Mouse (Mus musculus) liver, embryonic 14.5 days (tissue): ENCODE measurements around the gene Jtb. TPM values are rescaled to one million over a fixed set of nuclear protein-coding genes. Genes with fewer than 3 reads are reported as not detected.
A peak's percentile ranks its signal among the peaks of the same experiment; 100 is the strongest.

Source experiments
- ATAC-seq: fragments of 200-750 bp; cut with Nextera tagmentation; 2 replicates; pipeline ENCODE4 v1.8.0; 2017; ENCODE audit warnings: moderate number of reproducible peaks, mild to moderate bottlenecking, moderate library complexity; ENCODE audit not compliant: insufficient read depth
- DNase-seq, 3 experiments: peaks; one replicate each; pipeline ENCODE4 v3.0.0-alpha.2; 2012 to 2013; ENCODE audit warnings: low read depth in 3 of 3, low spot score in 3 of 3
- H3K27ac ChIP-seq: fragments of 300-500 bp; sonication (generic); 2 replicates; pipeline ENCODE4 v1.5.1; 2014; ENCODE audit warnings: moderate library complexity, mild to moderate bottlenecking, control low read depth, inconsistent platforms
- H3K27me3 ChIP-seq: fragments of 300-500 bp; sonication (generic); 2 replicates; pipeline ENCODE4 v1.6.1; 2014; ENCODE audit warnings: mild to moderate bottlenecking, low read length, moderate library complexity; ENCODE audit not compliant: control insufficient read depth, insufficient read depth
- H3K36me3 ChIP-seq: fragments of 300-500 bp; sonication (generic); replicated peaks from 2 replicates; pipeline ENCODE4 v1.6.1; 2014; ENCODE audit warnings: low read depth; ENCODE audit not compliant: control insufficient read depth, insufficient read depth
- H3K4me1 ChIP-seq, 2 experiments: fragments of 200-500 bp in 1 of 2; fragments of 300-500 bp in 1 of 2; sonication (generic) in 1 of 2; replicated peaks; 2 replicates each; pipeline ENCODE4 v1.6.1; 2012 to 2014; ENCODE audit warnings: antibody characterized with exemption in 1 of 2, inconsistent platforms in 1 of 2, low read length in 1 of 2; ENCODE audit not compliant: control insufficient read depth in 2 of 2, insufficient read depth in 2 of 2
- H3K4me2 ChIP-seq: fragments of 300-500 bp; sonication (generic); 2 replicates; pipeline ENCODE4 v1.6.1; 2014; ENCODE audit warnings: low read depth, mild to moderate bottlenecking, control low read depth, moderate library complexity
- H3K4me3 ChIP-seq, 2 experiments: fragments of 200-500 bp in 1 of 2; fragments of 300-500 bp in 1 of 2; sonication (generic) in 1 of 2; 2 replicates each; pipeline ENCODE4 v1.5.1; 2012 to 2014; ENCODE audit warnings: low read depth in 2 of 2, low read length in 2 of 2, mild to moderate bottlenecking in 2 of 2, control low read depth in 1 of 2, inconsistent platforms in 1 of 2, moderate library complexity in 1 of 2; ENCODE audit not compliant: insufficient read depth in 1 of 2
- H3K9ac ChIP-seq: fragments of 300-500 bp; sonication (generic); replicated peaks from 2 replicates; pipeline ENCODE4 v1.6.1; 2014; ENCODE audit warnings: mild to moderate bottlenecking, control low read depth, moderate library complexity
- H3K9me3 ChIP-seq: fragments of 300-500 bp; sonication (generic); 2 replicates; pipeline ENCODE4 v1.6.1; 2016; ENCODE audit warnings: low read length, mixed read lengths; ENCODE audit not compliant: control insufficient read depth
- CTCF ChIP-seq: IDR thresholded peaks from 2 replicates; pipeline ENCODE4 v1.5.1; 2016; ENCODE audit warnings: antibody characterized with exemption, low read depth, control low read depth
- EP300 ChIP-seq: IDR thresholded peaks from 2 replicates; pipeline ENCODE4 v1.6.1; 2016; ENCODE audit warnings: antibody characterized with exemption, low read depth
- WGBS: fragments of 180-500 bp; shearing (Covaris S2); extraction: QIAGEN DNeasy Blood & Tissue Kit; methylation state at CpG from one replicate; pipeline ENCODE4 v1.1.7; 2014; ENCODE audit not compliant: insufficient replicate concordance; 5-methylcytosine and 5-hydroxymethylcytosine counted together
- polyA plus RNA-seq, 2 experiments: library from polyadenylated mRNA; depleted of rRNA in 1 of 2; stranded (reverse) in 1 of 2; unstranded in 1 of 2; fragments of >200 nt; fragmentation: Nextera tagmentation in 1 of 2; extraction: Ambion mirVana in 1 of 2; gene quantifications; 2 replicates each; pipeline versions ENCODE4 v1.2.1 to v1.2.3; 2012 to 2014

Gene Jtb
- polyA plus RNA-seq, 2 experiments, result 21.2 to 48.8 TPM

DNA sequence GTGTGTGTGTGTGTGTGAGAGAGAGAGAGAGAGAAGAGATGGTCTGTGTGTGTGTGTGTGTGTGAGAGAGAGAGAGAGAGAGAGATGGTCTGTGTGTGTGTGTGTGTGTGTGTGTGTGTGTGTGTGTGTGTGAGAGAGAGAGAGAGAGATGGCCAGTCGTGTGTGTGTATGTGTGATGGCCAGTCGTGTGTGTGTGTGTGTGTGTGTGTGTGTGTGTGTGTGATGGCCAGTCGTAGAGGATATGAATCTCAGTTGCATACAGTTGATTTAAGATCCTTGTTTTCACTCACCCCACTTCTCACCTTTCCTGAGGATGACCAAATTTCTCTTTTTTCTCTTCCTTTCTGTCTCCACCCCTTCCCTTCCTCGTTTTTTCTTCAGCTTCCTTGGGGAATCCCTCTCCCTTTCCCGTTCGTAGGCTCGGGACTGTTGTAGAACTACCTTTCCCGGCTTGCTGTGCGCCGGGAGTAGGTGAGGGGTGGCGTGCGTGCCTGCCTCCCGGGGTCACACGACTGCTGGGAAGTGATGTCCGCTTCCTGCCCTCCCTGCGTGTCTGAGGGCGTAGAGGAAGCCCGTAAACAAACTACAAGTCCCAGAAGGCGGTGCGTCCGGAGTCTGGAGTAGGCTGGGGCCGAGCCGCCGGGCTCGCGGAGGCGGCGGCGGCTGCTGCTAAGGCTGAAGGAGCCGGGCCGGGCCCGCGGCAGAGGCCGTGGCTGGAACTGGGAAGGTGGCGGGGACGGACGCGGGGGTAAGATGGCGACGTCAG is 22.4 kb downstream of the Jtb start, which contains the start of gene Crtc2:
Gene Crtc2 (plus strand): TSS at position 511 of the 766 bp plus-strand sequence.
- TF ChIP-seq EP300 (no peak), CTCF (no peak)
- peak within 1 kb of the TSS; percentile 86 for H3K9ac ChIP-seq
- H3K9me3 ChIP-seq, result no peaks in the 10 kb centered on the region
- peak within 1 kb of the TSS; percentile 89 to 98 for H3K4me3 ChIP-seq
- peak within 1 kb of the TSS; percentile 64 for H3K27ac ChIP-seq
- under 1% methylated on average over 40 of the region's 40 CpGs for WGBS
- peak; percentile 99 for ATAC-seq
- H3K4me2 ChIP-seq, result peak within 1 kb of the TSS; percentile 82
- peak; percentile 91 to 93 (median 93) for DNase-seq
- H3K36me3 ChIP-seq, result peaks cover 2% of the 10 kb centered on the region
- peaks cover 5 to 7% of the 10 kb centered on the region in 2 experiments; a peak in 3 of 4 replicates for H3K4me1 ChIP-seq
- H3K27me3 ChIP-seq, result no peaks in the 10 kb centered on the region

DNA sequence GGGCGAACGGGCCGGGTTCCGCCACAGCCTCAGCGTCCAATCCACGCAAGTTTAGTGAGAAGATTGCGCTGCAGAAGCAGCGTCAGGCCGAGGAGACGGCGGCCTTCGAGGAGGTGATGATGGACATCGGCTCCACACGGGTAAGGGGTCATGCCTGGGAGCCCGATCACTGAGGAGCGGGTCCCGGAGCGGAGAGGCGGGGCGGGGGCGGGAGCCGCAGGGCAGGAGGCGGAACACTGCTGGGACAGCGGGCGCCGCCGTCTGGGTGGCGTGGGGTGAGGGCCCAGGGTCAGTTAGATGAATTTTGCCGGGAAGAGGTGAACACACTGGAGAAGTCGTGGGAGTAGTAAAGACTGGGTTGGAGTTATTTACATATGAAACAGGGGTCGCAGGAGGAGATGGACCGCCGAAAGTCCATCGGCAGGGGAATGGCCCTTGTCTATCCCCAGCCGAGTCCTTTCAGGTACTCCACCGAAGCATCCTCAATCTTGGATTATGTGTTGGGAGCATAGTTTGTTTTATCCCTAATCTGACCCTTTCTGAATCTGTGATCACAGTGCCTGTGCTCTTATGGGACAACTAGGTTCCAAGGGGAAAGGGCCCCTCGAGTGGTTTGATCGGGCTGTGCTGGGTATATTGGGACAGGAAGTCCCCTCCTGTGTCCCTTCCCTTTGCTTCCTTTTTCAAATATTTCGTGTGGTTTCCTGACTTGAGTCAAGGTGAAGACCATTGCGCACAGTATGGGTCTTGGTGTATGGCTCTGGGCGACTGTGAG is 23.2 kb downstream of the Jtb start:
- under 1% methylated on average over 41 of the region's 41 CpGs for WGBS
- Histone ChIP-seq H3K36me3 (peaks cover 6% of the 10 kb centered on the region), H3K4me3 (peak overlapping the region; percentile 89 to 98), H3K9ac (peak overlapping the region; percentile 86), H3K27me3 (no peaks in the 10 kb centered on the region), H3K4me2 (peak overlapping the region; percentile 82), H3K27ac (peak overlapping the region; percentile 64), H3K4me1 (peaks cover 5 to 7% of the 10 kb centered on the region in 2 experiments; a peak in 3 of 4 replicates), H3K9me3 (no peaks in the 10 kb centered on the region)
- ATAC-seq, result peak; percentile 67
- TF ChIP-seq CTCF (no peak), EP300 (no peak)
- peak in 1 of 3 experiments; percentile 13 for DNase-seq

DNA sequence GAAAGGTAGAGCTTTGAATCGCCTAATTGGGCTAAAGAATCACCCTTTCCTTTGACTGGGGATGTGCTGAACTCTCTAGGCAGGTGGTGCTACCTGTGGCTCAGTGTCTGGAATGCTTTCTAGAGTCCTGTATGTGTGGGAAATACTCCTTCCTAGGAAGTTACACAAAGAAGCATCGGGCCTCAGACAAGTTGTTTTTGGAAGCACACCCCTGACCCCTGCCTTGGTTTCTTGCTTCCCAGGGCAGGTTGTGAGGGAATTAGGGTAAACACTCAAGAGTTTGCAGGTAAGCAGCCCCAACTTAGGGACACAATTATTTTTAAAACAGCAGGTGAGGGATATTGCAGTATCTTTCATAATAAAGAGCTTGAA is 23.8 kb downstream of the Jtb start:
- 4% methylated on average over 2 of the region's 2 CpGs for WGBS
- TF ChIP-seq CTCF (no peak), EP300 (no peak)
- no peaks in the 10 kb centered on the region for H3K9me3 ChIP-seq

DNA sequence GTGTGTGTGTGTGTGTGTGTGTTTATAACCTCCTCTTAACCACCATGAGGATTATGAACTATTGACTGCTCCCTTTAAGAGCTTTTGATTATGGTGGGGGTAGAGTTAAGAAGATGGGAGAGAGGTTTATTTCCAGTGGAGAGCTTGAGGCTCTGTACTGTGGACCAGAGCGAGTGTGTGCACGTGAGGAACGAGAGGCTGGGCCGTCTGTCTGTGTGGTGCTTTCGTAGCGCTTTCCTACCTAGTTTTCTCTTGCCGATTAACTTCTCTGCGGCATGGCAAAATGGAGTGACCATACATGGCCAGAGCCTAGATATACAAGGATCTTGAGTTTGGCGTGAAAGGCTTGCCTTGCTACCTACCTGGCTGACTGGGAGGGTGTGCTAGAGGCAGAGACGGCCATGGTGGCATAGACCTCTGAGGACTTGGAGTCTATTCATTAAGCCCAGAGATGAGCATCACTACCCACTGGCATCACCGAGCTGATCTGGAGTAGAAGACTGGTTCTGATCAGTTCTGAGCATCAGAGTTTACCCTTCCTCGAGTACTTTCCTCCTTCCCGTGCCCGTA is 24.5 kb downstream of the Jtb start:
- peaks cover 13% of the 10 kb centered on the region for H3K36me3 ChIP-seq
- 89% methylated on average over 14 of the region's 14 CpGs for WGBS
- no peak overlapping the region for H3K4me3 ChIP-seq
- DNase-seq, result no peak
- no peak overlapping the region for H3K27ac ChIP-seq
- H3K4me1 ChIP-seq, result peaks cover 5 to 7% of the 10 kb centered on the region in 2 experiments; a peak in 3 of 4 replicates
- no peaks in the 10 kb centered on the region for H3K9me3 ChIP-seq
- ATAC-seq, result no peak
- no peak for TF ChIP-seq EP300
- TF ChIP-seq CTCF, result no peak
- H3K9ac ChIP-seq, result no peak overlapping the region
- no peaks in the 10 kb centered on the region for H3K27me3 ChIP-seq
- no peak overlapping the region for H3K4me2 ChIP-seq

More for the DNA sequence above, 23.8 kb downstream of the Jtb start:
- peaks cover 12% of the 10 kb centered on the region for H3K36me3 ChIP-seq
- peak overlapping the region; percentile 89 to 98 for H3K4me3 ChIP-seq
- no peak overlapping the region; the same call in 1 of the 2 replicates for H3K27ac ChIP-seq
- no peak for ATAC-seq
- H3K9ac ChIP-seq, result peak overlapping the region; percentile 86
- H3K4me2 ChIP-seq, result peak overlapping the region; percentile 82
- peaks cover 5 to 7% of the 10 kb centered on the region in 2 experiments; a peak in 3 of 4 replicates for H3K4me1 ChIP-seq
- H3K27me3 ChIP-seq, result no peaks in the 10 kb centered on the region
- DNase-seq, result no peak
